Mouse (Mus musculus) brain, embryonic 14.5 days (tissue): ENCODE data around the gene Npas3.

ENCODE experiments used
- CTCF ChIP-seq: fragments of 200-500 bp; IDR thresholded peaks from 2 replicates; pipeline ENCODE4 v1.5.1; 2012; ENCODE audit warnings: inconsistent platforms, mild to moderate bottlenecking, moderate library complexity, borderline replicate concordance; ENCODE audit not compliant: insufficient read depth, insufficient read length; ENCODE audit errors: extremely low read depth
- POLR2A ChIP-seq: fragments of 200-500 bp; IDR thresholded peaks from 2 replicates; pipeline ENCODE4 v1.6.1; 2012; ENCODE audit warnings: mild to moderate bottlenecking, inconsistent platforms, borderline replicate concordance; ENCODE audit not compliant: poor library complexity, insufficient read depth, insufficient read length, severe bottlenecking; ENCODE audit errors: extremely low read depth

GRCm38 (mm10) chr12:53320526-53320925 lies 72.0 kb downstream of the Npas3 start:
- TF ChIP-seq CTCF (no peak), POLR2A (no peak)
